Mouse (Mus musculus) CH12.LX (cell line): ENCODE measurements around the gene Dnajc15.

ENCODE experiments used
- CTCF ChIP-seq, 2 experiments: IDR thresholded peaks in 1 of 2; conservative IDR thresholded peaks in 1 of 2; 2 replicates each; pipeline ENCODE4 v1.5.1; 2011 to 2012; ENCODE audit warnings: low read depth in 2 of 2, low read length in 2 of 2, improper control_type of control experiment in 1 of 2, inconsistent platforms in 1 of 2, mild to moderate bottlenecking in 1 of 2, moderate library complexity in 1 of 2
- ETS1 ChIP-seq: conservative IDR thresholded peaks from 2 replicates; pipeline ENCODE4 v1.6.1; 2012; ENCODE audit warnings: low read depth, mild to moderate bottlenecking, inconsistent platforms, low read length, improper control_type of control experiment, moderate library complexity
- MAFK ChIP-seq: IDR thresholded peaks from 2 replicates; pipeline ENCODE4 v1.6.1; 2011; ENCODE audit warnings: low read length, improper control_type of control experiment; ENCODE audit not compliant: insufficient replicate concordance
- MAX ChIP-seq: IDR thresholded peaks from 2 replicates; pipeline ENCODE4 v1.6.1; 2011; ENCODE audit warnings: low read length, improper control_type of control experiment
- POLR2AphosphoS2 ChIP-seq: IDR thresholded peaks from 2 replicates; pipeline ENCODE4 v1.6.1; 2011; ENCODE audit warnings: low read depth, low read length, improper control_type of control experiment
- RAD21 ChIP-seq: IDR thresholded peaks from 2 replicates; pipeline ENCODE4 v1.6.1; 2011; ENCODE audit warnings: low read depth, mild to moderate bottlenecking, low read length, improper control_type of control experiment, moderate library complexity
- RCOR1 ChIP-seq: conservative IDR thresholded peaks from 2 replicates; pipeline ENCODE4 v1.6.1; 2012; ENCODE audit warnings: low read depth, mild to moderate bottlenecking, inconsistent platforms, low read length, improper control_type of control experiment
- USF1 ChIP-seq: IDR thresholded peaks from 2 replicates; pipeline ENCODE4 v1.6.1; 2014; ENCODE audit warnings: low read depth, mild to moderate bottlenecking, inconsistent platforms, low read length, improper control_type of control experiment
- ZC3H11A ChIP-seq: IDR thresholded peaks from 2 replicates; pipeline ENCODE4 v1.6.1; 2012; ENCODE audit warnings: low read depth, mild to moderate bottlenecking, inconsistent platforms, low read length, improper control_type of control experiment
- ZNF384 ChIP-seq: IDR thresholded peaks from 2 replicates; pipeline ENCODE4 v1.6.1; 2012; ENCODE audit warnings: low read depth, low read length, improper control_type of control experiment, inconsistent platforms

- TF ChIP-seq ZNF384 (no peak), POLR2AphosphoS2 (no peak), ETS1 (no peak), ZC3H11A (no peak), CTCF (conservative IDR thresholded peaks at IDR 0.05 in 1 of 2, IDR thresholded peaks at IDR 0.05 in 1 of 2; ENCODE audit: low read depth in 2 of 2, low read length in 2 of 2) (no peak), USF1 (no peak), RCOR1 (no peak), MAX (no peak), MAFK (no peak), RAD21 (no peak)
Observed at GRCm38 (mm10) chr14:77792998-77793397, 81.9 kb downstream of the Dnajc15 start.
